In genomic region chrX:13576606-13577005, GRCm38 (mm10) we compare ENCODE assay signal across 9 mouse cellular contexts. TPM values are rescaled to one million over a fixed set of nuclear protein-coding genes. Genes with fewer than 3 reads are reported as not detected.
A peak's percentile ranks its signal among the peaks of the same experiment; 100 is the strongest.
DNase-seq lines count a peak whose midpoint lies in the region; ATAC-seq and TF ChIP-seq lines count a peak whose summit lies in the region.
"Had no signal": no experiment of that assay in that cellular context is flagged by ENCODE, and none has a peak within 500 bp of the region (broad histone marks: within the 10 kb centered on the region; RNA-seq: fewer than 3 reads in every experiment).

No protein-coding gene starts in this region.

- no peak overlapping the region for H3K27ac ChIP-seq in heart, embryonic 12.5 days (ENCODE audit: poor library complexity, severe bottlenecking)
- H3K27ac ChIP-seq in intestine, postnatal 0 days (ENCODE audit: low read depth, low read length), result no peak overlapping the region
- H3K27ac ChIP-seq: limb, embryonic 15.5 days had no signal

- H3K36me3 ChIP-seq in heart, embryonic 12.5 days, result no peaks in the 10 kb centered on the region
- no peaks in the 10 kb centered on the region; the same call in 1 of the 2 replicates for H3K36me3 ChIP-seq in intestine, postnatal 0 days (ENCODE audit: control insufficient read depth, insufficient read depth)
- H3K36me3 ChIP-seq: limb, embryonic 15.5 days had no signal

- no peaks in the 10 kb centered on the region for H3K27me3 ChIP-seq in heart, embryonic 12.5 days (replicated peaks)
- H3K27me3 ChIP-seq in intestine, postnatal 0 days (replicated peaks; ENCODE audit: control insufficient read depth, insufficient read depth, low read length), result no peaks in the 10 kb centered on the region
- H3K27me3 ChIP-seq: limb, embryonic 15.5 days had no signal

- DNase-seq in heart, adult 11 months, result peak; percentile 96
- peak; percentile 51 for DNase-seq in 3T3-L1 (ENCODE audit: low read depth, low spot score)
- peak; percentile 32 to 33 for DNase-seq in adrenal gland, postnatal 36 days
- DNase-seq in left cerebral cortex, postnatal 4 days, result peak; percentile 46
- peak; percentile 28 for DNase-seq in thymus, postnatal 25 days
- no peak for DNase-seq in cerebellum, adult 8-10 months

- no peak overlapping the region for H3K9ac ChIP-seq in heart, embryonic 12.5 days
- no peak overlapping the region for H3K9ac ChIP-seq in intestine, postnatal 0 days (ENCODE audit: low read depth, low read length)
- H3K9ac ChIP-seq: limb, embryonic 15.5 days had no signal

- 57% methylated on average over 2 of the region's 2 CpGs for whole genome bisulfite sequencing in heart, embryonic 12.5 days
- WGBS in intestine, postnatal 0 days, result 59% methylated on average over 2 of the region's 2 CpGs

- no peak overlapping the region for H3K4me3 ChIP-seq in heart, embryonic 12.5 days
- no peak overlapping the region for H3K4me3 ChIP-seq in intestine, postnatal 0 days (ENCODE audit: low read depth, low read length)
- H3K4me3 ChIP-seq: limb, embryonic 15.5 days had no signal

- no peaks in the 10 kb centered on the region for H3K4me1 ChIP-seq in heart, embryonic 12.5 days (replicated peaks)
- H3K4me1 ChIP-seq in intestine, postnatal 0 days (replicated peaks; ENCODE audit: control insufficient read depth, insufficient read depth, low read length), result no peaks in the 10 kb centered on the region
- H3K4me1 ChIP-seq: limb, embryonic 15.5 days had no signal

- no peak for TF ChIP-seq CTCF in intestine, postnatal 0 days (IDR thresholded peaks at IDR 0.05; ENCODE audit: low read depth)

- intact Hi-C loops in left cerebral cortex, postnatal 4 days (cut with DNase I), result no loop called here

- no peaks in the 10 kb centered on the region for H3K9me3 ChIP-seq in heart, embryonic 12.5 days (replicated peaks)
- H3K9me3 ChIP-seq in intestine, postnatal 0 days (ENCODE audit: control insufficient read depth), result no peaks in the 10 kb centered on the region
- H3K9me3 ChIP-seq: limb, embryonic 15.5 days had no signal

- ATAC-seq in heart, embryonic 12.5 days (ENCODE audit: insufficient number of reproducible peaks, low FRiP score), result no peak
- ATAC-seq in intestine, postnatal 0 days, result no peak

- no peak overlapping the region for H3K4me2 ChIP-seq in heart, embryonic 12.5 days
- no peak overlapping the region for H3K4me2 ChIP-seq in intestine, postnatal 0 days (replicated peaks; ENCODE audit: low read depth)
- H3K4me2 ChIP-seq: limb, embryonic 15.5 days had no signal

RNA-seq across cellular contexts. Expression of gene Gpr34, which starts 55.3 kb away (rescaled TPM):
- polyA plus RNA-seq in heart, embryonic 12.5 days (2016; fragmentation: Nextera tagmentation; extraction: Ambion mirVana), result 0.75 and 0.90 TPM in 2 replicates
- 1 to 10 TPM in 1 of 2 experiments, under 1 TPM in 1; 0.73 to 1.3 TPM for total RNA-seq in adrenal gland, postnatal 36 days (2021)
- total RNA-seq in left cerebral cortex, postnatal 4 days (2021), result 1 to 10 TPM; 4.0 to 4.1 TPM
- polyA plus RNA-seq in intestine, postnatal 0 days (2015; fragmentation: Nextera tagmentation; extraction: Ambion mirVana), result 1.4 TPM in 2 replicates
